Mouse (Mus musculus): ENCODE measurements around the gene Ppp1r18. TPM values are rescaled to one million over a fixed set of nuclear protein-coding genes. Genes with fewer than 3 reads are reported as not detected.
A peak's percentile ranks its signal among the peaks of the same experiment; 100 is the strongest.

The Ppp1r18 gene
- polyA plus RNA-seq, 1 experiment from 2014 or later: 21.0 TPM

- ATAC-seq (ENCODE audit: extremely low read depth, insufficient number of reproducible peaks, low FRiP score, low TSS enrichment): no peak
- H3K4me1 ChIP-seq: peaks cover 22% of the 10 kb centered on the region
- H3K27ac ChIP-seq (replicated peaks): peak overlapping the region; percentile 33; the same call in 1 of the 2 replicates
Measured at GRCm38 (mm10) chr17:35897644-35898573, 32.5 kb downstream of the Ppp1r18 start.

GRCm38 (mm10) chr17:35900636-35901035 is 35.2 kb downstream of the Ppp1r18 start:
- no peak for ATAC-seq (ENCODE audit: extremely low read depth, insufficient number of reproducible peaks, low FRiP score, low TSS enrichment)
- WGBS: 80% methylated on average over 3 of the region's 3 CpGs
- Histone ChIP-seq H3K27me3 (replicated peaks) (no peaks in the 10 kb centered on the region), H3K36me3 (peaks cover 75% of the 10 kb centered on the region), H3K9ac (peak overlapping the region; percentile 7; the same call in 1 of the 2 replicates), H3K9me3 (no peaks in the 10 kb centered on the region), H3K4me2 (no peak overlapping the region), H3K4me1 (peaks cover 36% of the 10 kb centered on the region), H3K27ac (replicated peaks) (no peak overlapping the region), H3K4me3 (no peak overlapping the region)

More at GRCm38 (mm10) chr17:35897644-35898573, 32.5 kb downstream of the Ppp1r18 start:
- no peaks in the 10 kb centered on the region for H3K9me3 ChIP-seq
- peak overlapping the region; percentile 97 for H3K4me2 ChIP-seq
- peak overlapping the region; percentile 92 for H3K9ac ChIP-seq
- no peaks in the 10 kb centered on the region for H3K27me3 ChIP-seq (replicated peaks)
- WGBS: 41% methylated on average over 23 of the region's 23 CpGs
- peak overlapping the region; percentile 76 for H3K4me3 ChIP-seq
- H3K36me3 ChIP-seq: peaks cover 73% of the 10 kb centered on the region

- no peak; the same call in 1 of the 2 replicates for ATAC-seq (ENCODE audit: extremely low read depth, insufficient number of reproducible peaks, low FRiP score, low TSS enrichment)
- Histone ChIP-seq H3K27ac (replicated peaks) (peak overlapping the region; percentile 59), H3K27me3 (replicated peaks) (no peaks in the 10 kb centered on the region), H3K4me3 (no peak overlapping the region), H3K36me3 (peaks cover 92% of the 10 kb centered on the region), H3K9me3 (no peaks in the 10 kb centered on the region), H3K4me1 (peaks cover 24% of the 10 kb centered on the region), H3K9ac (peak overlapping the region; percentile 33; the same call in 1 of the 2 replicates), H3K4me2 (no peak overlapping the region)
- WGBS: 76% methylated on average over 9 of the region's 9 CpGs
Measured at GRCm38 (mm10) chr17:35903343-35903991, 38.1 kb downstream of the Ppp1r18 start.

GRCm38 (mm10) chr17:35903992-35904355 is 38.6 kb downstream of the Ppp1r18 start:
- Histone ChIP-seq H3K4me1 (peaks cover 29% of the 10 kb centered on the region), H3K9ac (peak overlapping the region; percentile 33; the same call in 1 of the 2 replicates), H3K27ac (replicated peaks) (peak overlapping the region; percentile 59), H3K4me3 (no peak overlapping the region), H3K4me2 (no peak overlapping the region), H3K36me3 (peaks cover 95% of the 10 kb centered on the region), H3K9me3 (no peaks in the 10 kb centered on the region), H3K27me3 (replicated peaks) (no peaks in the 10 kb centered on the region)
- WGBS: 74% methylated on average over 4 of the region's 4 CpGs
- no peak for ATAC-seq (ENCODE audit: extremely low read depth, insufficient number of reproducible peaks, low FRiP score, low TSS enrichment)

- Histone ChIP-seq H3K9ac (no peak overlapping the region), H3K27me3 (replicated peaks) (no peaks in the 10 kb centered on the region), H3K4me3 (no peak overlapping the region), H3K36me3 (peaks cover 79% of the 10 kb centered on the region), H3K4me2 (no peak overlapping the region), H3K9me3 (no peaks in the 10 kb centered on the region), H3K4me1 (peaks cover 37% of the 10 kb centered on the region), H3K27ac (replicated peaks) (no peak overlapping the region)
- no peak for ATAC-seq (ENCODE audit: extremely low read depth, insufficient number of reproducible peaks, low FRiP score, low TSS enrichment)
- 92% methylated on average over 1 of the region's 1 CpGs for whole genome bisulfite sequencing
Measured at GRCm38 (mm10) chr17:35905587-35905986, 40.2 kb downstream of the Ppp1r18 start.

GRCm38 (mm10) chr17:35907609-35908008 is 42.2 kb downstream of the Ppp1r18 start:
- Histone ChIP-seq H3K9me3 (no peaks in the 10 kb centered on the region), H3K36me3 (peaks cover 83% of the 10 kb centered on the region), H3K4me1 (peaks cover 37% of the 10 kb centered on the region), H3K9ac (no peak overlapping the region), H3K4me2 (no peak overlapping the region), H3K4me3 (no peak overlapping the region), H3K27me3 (replicated peaks) (no peaks in the 10 kb centered on the region), H3K27ac (replicated peaks) (no peak overlapping the region)
- 88% methylated on average over 2 of the region's 2 CpGs for WGBS
- ATAC-seq (ENCODE audit: extremely low read depth, insufficient number of reproducible peaks, low FRiP score, low TSS enrichment): no peak

- H3K4me1 ChIP-seq: peaks cover 23% of the 10 kb centered on the region
- ATAC-seq (ENCODE audit: extremely low read depth, insufficient number of reproducible peaks, low FRiP score, low TSS enrichment): peak; percentile 20; the same call in 1 of the 2 replicates
- 20% methylated on average over 20 of the region's 20 CpGs for WGBS
- H3K9me3 ChIP-seq: no peaks in the 10 kb centered on the region
- peaks cover 83% of the 10 kb centered on the region for H3K36me3 ChIP-seq
- H3K27me3 ChIP-seq (replicated peaks): no peaks in the 10 kb centered on the region
- H3K4me2 ChIP-seq: peak overlapping the region; percentile 85
- H3K4me3 ChIP-seq: peak overlapping the region; percentile 71
- H3K27ac ChIP-seq (replicated peaks): peak overlapping the region; percentile 64
- H3K9ac ChIP-seq: peak overlapping the region; percentile 84
Measured at GRCm38 (mm10) chr17:35909186-35909918, 44.0 kb downstream of the Ppp1r18 start.

- H3K4me2 ChIP-seq: peak within 1 kb of the TSS; percentile 85
- peak within 1 kb of the TSS; percentile 64 for H3K27ac ChIP-seq (replicated peaks)
- H3K4me1 ChIP-seq: peaks cover 23% of the 10 kb centered on the region
- H3K36me3 ChIP-seq: peaks cover 82% of the 10 kb centered on the region
- WGBS: 2% methylated on average over 25 of the region's 25 CpGs
- H3K27me3 ChIP-seq (replicated peaks): no peaks in the 10 kb centered on the region
- ATAC-seq (ENCODE audit: extremely low read depth, insufficient number of reproducible peaks, low FRiP score, low TSS enrichment): peak; percentile 82
- peak within 1 kb of the TSS; percentile 71 for H3K4me3 ChIP-seq
- H3K9me3 ChIP-seq: no peaks in the 10 kb centered on the region
- peak within 1 kb of the TSS; percentile 84 for H3K9ac ChIP-seq
Measured at GRCm38 (mm10) chr17:35909919-35910369, 44.6 kb downstream of the Ppp1r18 start, which contains the start of gene Atat1. TSS of gene Atat1 (minus strand) at chr17:35910075.

GRCm38 (mm10) chr17:35914975-35915374 is 49.6 kb downstream of the Ppp1r18 start:
- 68% methylated on average over 6 of the region's 6 CpGs for WGBS
- peak overlapping the region; percentile 89 for H3K9ac ChIP-seq
- ATAC-seq (ENCODE audit: extremely low read depth, insufficient number of reproducible peaks, low FRiP score, low TSS enrichment): no peak
- no peaks in the 10 kb centered on the region for H3K27me3 ChIP-seq (replicated peaks)
- peaks cover 56% of the 10 kb centered on the region for H3K36me3 ChIP-seq
- no peaks in the 10 kb centered on the region for H3K9me3 ChIP-seq
- peak overlapping the region; percentile 86 for H3K4me3 ChIP-seq
- H3K4me1 ChIP-seq: peaks cover 21% of the 10 kb centered on the region
- H3K27ac ChIP-seq (replicated peaks): no peak overlapping the region
- peak overlapping the region; percentile 90 for H3K4me2 ChIP-seq

- peak overlapping the region; percentile 90 for H3K4me2 ChIP-seq
- H3K9ac ChIP-seq: peak overlapping the region; percentile 89
- no peaks in the 10 kb centered on the region for H3K9me3 ChIP-seq
- 1% methylated on average over 28 of the region's 28 CpGs for WGBS
- no peaks in the 10 kb centered on the region for H3K27me3 ChIP-seq (replicated peaks)
- H3K27ac ChIP-seq (replicated peaks): peak overlapping the region; percentile 96
- H3K4me1 ChIP-seq: peaks cover 26% of the 10 kb centered on the region
- peak overlapping the region; percentile 86 for H3K4me3 ChIP-seq
- ATAC-seq (ENCODE audit: extremely low read depth, insufficient number of reproducible peaks, low FRiP score, low TSS enrichment): no peak
- peaks cover 60% of the 10 kb centered on the region for H3K36me3 ChIP-seq
Measured at GRCm38 (mm10) chr17:35915538-35916296, 50.3 kb downstream of the Ppp1r18 start.

Data from heart, embryonic 13.5 days (tissue).